Mouse (Mus musculus) E14TG2a.4 (cell line): ENCODE data around the gene Myo18a.

Source experiments
- CTCF ChIP-seq: conservative IDR thresholded peaks from 2 replicates; pipeline ENCODE4 v1.5.1; 2014; ENCODE audit warnings: low read length
- NANOG ChIP-seq: IDR thresholded peaks from 2 replicates; pipeline ENCODE4 v1.6.1; 2014; ENCODE audit warnings: borderline replicate concordance, low read length, mixed read lengths

- no peak for TF ChIP-seq CTCF
- TF ChIP-seq NANOG = no peak
Measured at GRCm38 (mm10) chr11:77826311-77826710, 63.3 kb downstream of the Myo18a start.
